Mouse (Mus musculus) neural tube, embryonic 14.5 days (tissue): Measurements from ENCODE around the gene Idh2. TPM values are rescaled to one million over a fixed set of nuclear protein-coding genes. Genes with fewer than 3 reads are reported as not detected.

Experiments used
- ATAC-seq: fragments of 200-750 bp; cut with Nextera tagmentation; 2 replicates; pipeline ENCODE4 v1.8.0; 2017; ENCODE audit warnings: low read depth, mild to moderate bottlenecking, moderate TSS enrichment, moderate library complexity
- H3K27ac ChIP-seq: fragments of 300-500 bp; sonication (generic); 2 replicates; pipeline ENCODE4 v1.5.1; 2014; ENCODE audit warnings: low read depth, mild to moderate bottlenecking, control low read depth, low read length, moderate library complexity, mixed read lengths
- H3K27me3 ChIP-seq: fragments of 300-500 bp; sonication (generic); 2 replicates; pipeline ENCODE4 v1.6.1; 2014; ENCODE audit warnings: low read length; ENCODE audit not compliant: control insufficient read depth, insufficient read depth
- H3K36me3 ChIP-seq: fragments of 300-500 bp; sonication (generic); 2 replicates; pipeline ENCODE4 v1.6.1; 2014; ENCODE audit warnings: low read length, mixed read lengths; ENCODE audit not compliant: control insufficient read depth, insufficient read depth
- H3K4me1 ChIP-seq: fragments of 300-500 bp; sonication (generic); 2 replicates; pipeline ENCODE4 v1.6.1; 2014; ENCODE audit warnings: low read length; ENCODE audit not compliant: control insufficient read depth, insufficient read depth
- H3K4me2 ChIP-seq: fragments of 300-500 bp; sonication (generic); 2 replicates; pipeline ENCODE4 v1.6.1; 2014; ENCODE audit warnings: mild to moderate bottlenecking, low read depth, low read length, control low read depth
- H3K4me3 ChIP-seq: fragments of 300-500 bp; sonication (generic); 2 replicates; pipeline ENCODE4 v1.5.1; 2014; ENCODE audit warnings: low read depth, low read length, control low read depth, mixed read lengths
- H3K9ac ChIP-seq: fragments of 300-500 bp; sonication (generic); replicated peaks from 2 replicates; pipeline ENCODE4 v1.6.1; 2014; ENCODE audit warnings: low read depth, mild to moderate bottlenecking, control low read depth, low read length, mixed read lengths
- H3K9me3 ChIP-seq: fragments of 300-500 bp; sonication (generic); 2 replicates; pipeline ENCODE4 v1.6.1; 2016; ENCODE audit warnings: low read length; ENCODE audit not compliant: control insufficient read depth
- WGBS: fragments of 180-500 bp; shearing (Covaris S2); extraction: QIAGEN DNeasy Blood & Tissue Kit; methylation state at CpG from one replicate; pipeline ENCODE4 v1.1.7; 2014; 5-methylcytosine and 5-hydroxymethylcytosine counted together
- polyA plus RNA-seq: library from polyadenylated mRNA; unstranded; fragments of >200 nt; fragmentation: Nextera tagmentation; extraction: Ambion mirVana; gene quantifications from 2 replicates; pipeline ENCODE4 v1.2.1, GENCODE M21; 2014

Idh2 gene
- polyA plus RNA-seq, 1 experiment from 2014 or later: 189 TPM

DNA sequence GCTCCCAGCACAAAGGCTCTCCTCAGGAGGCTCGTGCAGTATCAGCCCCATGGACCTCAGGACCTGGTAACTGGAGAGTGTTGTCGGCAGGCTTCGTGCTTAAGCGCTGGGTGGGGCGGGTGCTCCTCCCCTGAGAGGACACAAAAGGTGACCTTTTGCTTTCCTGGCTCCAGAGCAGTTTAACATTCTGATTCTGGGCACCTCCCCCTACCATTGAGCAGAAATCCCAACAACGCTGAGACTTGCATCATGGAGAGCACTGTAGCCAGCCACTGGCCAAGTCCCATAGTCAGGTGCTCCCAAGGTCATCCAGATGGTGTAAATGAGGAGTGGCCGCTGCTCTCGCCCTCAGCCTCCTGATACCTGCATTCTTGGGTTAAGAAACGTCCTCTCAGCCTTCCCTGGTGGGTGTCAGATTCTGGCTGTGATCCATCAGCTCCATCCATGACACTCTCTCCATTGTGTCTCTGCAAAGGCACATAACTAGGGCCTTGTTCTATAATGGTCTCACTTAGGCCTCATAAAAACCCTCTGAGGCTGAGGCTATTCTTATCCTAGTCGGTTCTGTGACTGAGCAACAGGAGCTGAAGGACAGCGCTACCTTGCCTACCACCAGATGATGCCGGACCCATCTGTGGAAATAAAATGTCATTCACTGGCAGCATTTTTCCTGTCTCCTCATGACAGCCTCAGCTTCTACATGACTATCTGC is 15.3 kb upstream of the Idh2 start:
- H3K36me3 ChIP-seq: no peaks in the 10 kb centered on the region
- no peak overlapping the region for H3K27ac ChIP-seq
- H3K4me1 ChIP-seq: 0 out of 2 replicates have a peak, but pooled peaks cover 10% of the 10 kb centered on the region
- H3K4me3 ChIP-seq: no peak overlapping the region
- H3K9ac ChIP-seq: no peak overlapping the region
- ATAC-seq: no peak
- no peak overlapping the region for H3K4me2 ChIP-seq
- no peaks in the 10 kb centered on the region for H3K9me3 ChIP-seq
- WGBS: 29% methylated on average over 12 of the region's 12 CpGs
- H3K27me3 ChIP-seq: no peaks in the 10 kb centered on the region

DNA sequence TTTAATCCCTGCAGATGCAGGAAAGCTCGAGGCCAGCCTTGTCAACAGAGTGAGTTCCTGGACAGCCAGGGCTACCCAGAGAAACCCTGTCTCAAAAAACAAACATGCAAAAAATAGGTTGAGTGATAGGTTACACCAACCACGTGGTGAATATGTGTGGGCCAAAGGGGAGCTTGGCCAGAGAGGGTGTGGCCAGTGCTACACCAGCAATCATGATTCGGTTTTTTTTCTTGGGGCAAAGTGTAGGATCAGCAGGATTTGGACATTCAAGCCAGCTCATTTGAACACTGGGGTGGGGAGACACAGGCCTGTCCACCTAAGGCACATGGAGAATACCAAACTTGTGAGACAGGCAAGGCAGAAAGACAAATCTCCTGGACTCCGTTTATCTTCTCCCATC is 14.1 kb upstream of the Idh2 start:
- H3K27me3 ChIP-seq: no peaks in the 10 kb centered on the region
- WGBS: 81% methylated on average over 4 of the region's 4 CpGs
- ATAC-seq: no peak

GRCm38 (mm10) chr7:80123672-80124071 is 8.5 kb upstream of the Idh2 start:
- Histone ChIP-seq H3K4me2 (no peak overlapping the region), H3K4me1 (no peaks in the 10 kb centered on the region), H3K9me3 (no peaks in the 10 kb centered on the region), H3K4me3 (no peak overlapping the region), H3K27ac (no peak overlapping the region), H3K36me3 (no peaks in the 10 kb centered on the region), H3K9ac (no peak overlapping the region), H3K27me3 (no peaks in the 10 kb centered on the region)
- no peak for ATAC-seq
- WGBS: 93% methylated on average over 2 of the region's 2 CpGs

More for the DNA sequence above, 14.1 kb upstream of the Idh2 start:
- Histone ChIP-seq H3K4me1 (0 out of 2 replicates have a peak, but pooled peaks cover 4% of the 10 kb centered on the region), H3K4me2 (no peak overlapping the region), H3K36me3 (no peaks in the 10 kb centered on the region), H3K27ac (no peak overlapping the region), H3K9me3 (no peaks in the 10 kb centered on the region), H3K4me3 (no peak overlapping the region), H3K9ac (no peak overlapping the region)

DNA sequence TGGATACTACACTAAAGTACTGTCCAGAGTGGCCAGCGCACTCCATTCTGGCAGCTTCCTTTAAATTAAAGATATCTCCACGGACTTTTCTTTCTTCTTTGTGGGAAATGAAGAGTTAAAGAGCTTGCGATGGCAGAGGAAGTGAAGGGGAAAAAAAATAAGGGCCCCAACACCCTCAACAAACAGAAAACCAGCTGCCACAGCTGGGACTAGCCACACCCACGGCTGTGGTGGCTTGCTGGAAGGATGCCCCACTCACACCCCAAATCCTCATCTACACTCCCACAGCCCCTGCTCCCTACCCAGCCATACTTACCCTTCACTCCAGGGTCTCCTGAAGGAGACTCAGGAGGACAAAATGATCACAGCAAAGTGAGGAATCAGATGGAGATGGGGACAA is 7.9 kb upstream of the Idh2 start:
- Histone ChIP-seq H3K36me3 (no peaks in the 10 kb centered on the region), H3K9ac (no peak overlapping the region), H3K4me1 (no peaks in the 10 kb centered on the region), H3K27me3 (no peaks in the 10 kb centered on the region), H3K4me3 (no peak overlapping the region), H3K4me2 (no peak overlapping the region), H3K27ac (no peak overlapping the region), H3K9me3 (no peaks in the 10 kb centered on the region)
- 67% methylated on average over 4 of the region's 4 CpGs for WGBS
- no peak for ATAC-seq

- H3K9me3 ChIP-seq: no peaks in the 10 kb centered on the region
- ATAC-seq: no peak
- no peak overlapping the region for H3K9ac ChIP-seq
- 73% methylated on average over 5 of the region's 5 CpGs for whole genome bisulfite sequencing
- H3K4me2 ChIP-seq: no peak overlapping the region
- no peaks in the 10 kb centered on the region for H3K36me3 ChIP-seq
- no peak overlapping the region for H3K27ac ChIP-seq
- H3K4me3 ChIP-seq: no peak overlapping the region
- no peaks in the 10 kb centered on the region for H3K27me3 ChIP-seq
- H3K4me1 ChIP-seq: peaks cover 2% of the 10 kb centered on the region; the same call in 1 of the 2 replicates
Measured at GRCm38 (mm10) chr7:80121083-80121482, 5.9 kb upstream of the Idh2 start.

GRCm38 (mm10) chr7:80119198-80119597 is 4.0 kb upstream of the Idh2 start:
- WGBS: 85% methylated on average over 4 of the region's 4 CpGs
- no peaks in the 10 kb centered on the region for H3K9me3 ChIP-seq

DNA sequence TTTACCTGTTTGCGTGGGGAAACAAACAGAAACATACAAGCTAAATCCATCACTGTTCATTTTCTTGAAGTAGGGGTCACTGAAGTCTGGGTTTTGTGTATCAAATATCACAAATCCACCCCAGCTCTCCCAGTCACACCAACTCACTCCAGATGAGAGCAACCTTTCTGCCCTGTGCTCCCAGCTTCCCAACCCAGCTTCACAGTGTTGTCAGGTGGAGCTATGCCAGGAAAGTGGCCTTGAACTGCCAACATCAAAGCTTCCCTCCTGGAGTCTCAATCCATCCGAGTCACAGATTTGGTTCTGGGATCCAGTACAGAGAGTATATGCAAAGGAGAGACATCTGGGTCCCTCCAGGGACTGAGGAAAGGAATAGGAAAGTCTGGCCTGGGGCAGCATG is 966 bp upstream of the Idh2 start:
- Histone ChIP-seq H3K27me3 (no peaks in the 10 kb centered on the region), H3K4me2 (peak overlapping the region; percentile 93), H3K4me1 (peaks cover 31% of the 10 kb centered on the region), H3K27ac (no peak overlapping the region), H3K4me3 (peak overlapping the region; percentile 85; the same call in 1 of the 2 replicates), H3K9ac (no peak overlapping the region), H3K36me3 (no peaks in the 10 kb centered on the region), H3K9me3 (no peaks in the 10 kb centered on the region)
- WGBS: 81% methylated on average over 2 of the region's 2 CpGs
- ATAC-seq: no peak

More at GRCm38 (mm10) chr7:80119198-80119597, 4.0 kb upstream of the Idh2 start:
- Histone ChIP-seq H3K4me2 (no peak overlapping the region), H3K36me3 (no peaks in the 10 kb centered on the region), H3K27ac (no peak overlapping the region), H3K4me1 (peaks cover 10% of the 10 kb centered on the region), H3K27me3 (no peaks in the 10 kb centered on the region), H3K4me3 (no peak overlapping the region), H3K9ac (no peak overlapping the region)
- ATAC-seq: no peak

DNA sequence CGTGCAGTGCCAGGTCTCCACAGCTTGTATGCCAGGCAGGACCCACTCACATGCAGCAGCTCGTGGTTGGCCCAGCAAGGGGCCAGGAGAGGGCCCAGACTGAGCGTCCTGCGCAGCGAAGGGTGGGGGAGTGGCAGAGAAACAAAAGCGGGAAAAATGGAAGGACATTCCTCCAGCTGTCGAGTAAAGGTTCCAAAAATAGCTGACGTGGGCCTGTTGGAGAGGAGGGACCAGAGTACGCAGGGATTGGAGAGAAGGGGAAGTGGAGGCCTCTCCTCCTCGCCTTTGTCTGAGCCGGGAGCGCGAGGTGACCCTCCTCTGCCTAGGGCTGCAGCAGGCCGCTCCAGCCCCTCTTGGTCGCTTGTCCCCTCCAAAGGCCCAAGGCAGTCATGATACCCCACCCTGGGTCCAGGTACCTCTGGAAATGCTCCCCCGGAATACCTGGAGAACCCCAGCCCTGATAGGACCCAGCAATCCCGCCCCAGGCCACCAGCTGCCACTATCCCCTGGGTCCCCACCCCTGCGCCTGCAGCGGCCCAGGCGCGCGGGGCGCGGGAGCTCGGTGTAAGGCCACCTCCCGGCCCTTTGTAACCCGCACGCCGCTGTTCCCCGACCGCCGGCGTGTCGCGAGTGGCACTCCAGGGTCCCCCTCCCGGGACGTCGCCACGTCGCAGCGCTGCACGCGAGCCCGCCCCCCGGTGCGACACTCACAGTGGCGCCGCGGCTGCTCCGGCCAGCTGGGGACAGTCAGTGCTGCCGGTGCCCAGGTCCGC is 555 bp downstream of the Idh2 start:
- Histone ChIP-seq H3K4me2 (peak overlapping the region; percentile 93), H3K9me3 (no peaks in the 10 kb centered on the region), H3K27ac (peak overlapping the region; percentile 97), H3K36me3 (no peaks in the 10 kb centered on the region), H3K9ac (peak overlapping the region; percentile 89), H3K4me3 (peak overlapping the region; percentile 85), H3K4me1 (peaks cover 32% of the 10 kb centered on the region), H3K27me3 (no peaks in the 10 kb centered on the region)
- ATAC-seq: peak; percentile 82
- under 1% methylated on average over 45 of the region's 52 CpGs for WGBS

DNA sequence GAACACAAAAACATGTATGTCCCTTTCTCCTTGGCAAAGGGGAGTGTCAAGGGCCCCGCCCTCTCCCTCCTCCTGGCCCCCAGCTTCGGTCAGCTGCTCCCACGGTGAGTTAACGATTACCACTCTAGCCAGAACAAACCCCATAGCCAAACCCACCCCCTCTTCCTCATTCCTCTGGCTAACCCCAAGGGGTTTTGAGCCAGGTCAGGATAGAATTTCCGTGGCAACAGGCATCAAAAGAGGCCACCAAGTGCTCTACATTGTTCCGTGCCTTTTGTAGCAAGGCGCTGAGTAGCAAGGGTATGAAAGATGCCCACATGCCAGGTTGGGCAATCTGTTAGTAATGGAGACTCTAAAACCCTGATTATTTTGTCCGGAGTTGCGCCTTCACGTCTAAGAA is 1.2 kb downstream of the Idh2 start:
- Histone ChIP-seq H3K27me3 (no peaks in the 10 kb centered on the region), H3K4me2 (peak overlapping the region; percentile 93), H3K27ac (peak overlapping the region; percentile 97), H3K9me3 (no peaks in the 10 kb centered on the region), H3K9ac (peak overlapping the region; percentile 89), H3K4me1 (peaks cover 32% of the 10 kb centered on the region), H3K36me3 (no peaks in the 10 kb centered on the region), H3K4me3 (peak overlapping the region; percentile 85)
- ATAC-seq: 0 out of 2 replicates have a peak, but pooled peaks have one; percentile 1
- 2% methylated on average over 10 of the region's 10 CpGs for WGBS
